Mouse (Mus musculus) cerebral cortex, adult 2 months (tissue): Measurements from ENCODE around the gene Elovl5.

Experiments used
- WGBS: fragments of 180-500 bp; shearing (Covaris S2); methylation state at CpG from one replicate; pipeline ENCODE4 v1.1.7; 2018; 5-methylcytosine and 5-hydroxymethylcytosine counted together

The Elovl5 gene

DNA sequence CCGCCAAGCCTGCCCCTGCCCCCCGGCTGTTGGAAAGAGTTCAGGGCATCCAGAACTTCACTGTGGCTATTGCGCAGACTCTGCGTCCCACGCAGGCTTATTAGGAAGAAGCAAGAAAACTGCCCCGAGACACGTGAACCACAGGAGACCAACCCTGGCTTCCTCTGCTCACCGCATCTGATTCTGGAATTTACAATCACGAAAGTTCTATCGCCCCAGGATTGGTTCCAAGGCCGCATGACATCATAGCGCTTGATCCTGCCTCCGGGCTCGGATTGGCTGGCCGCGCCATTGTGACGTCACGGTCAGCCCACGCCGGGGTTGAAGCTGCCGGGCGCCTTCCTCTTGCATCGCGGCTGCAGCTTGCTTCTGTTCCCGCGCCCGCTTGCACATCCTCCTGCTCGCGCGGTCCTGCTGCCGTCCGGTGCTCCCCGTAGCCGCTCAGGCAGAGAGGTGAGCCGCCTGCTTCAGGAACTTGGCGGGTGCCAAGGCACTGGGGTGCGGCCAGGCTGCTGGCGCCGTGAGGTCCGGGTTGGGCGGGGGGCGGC is at the start of gene Elovl5:
Elovl5 (plus strand) TSS at position 291 of the 548 bp plus-strand sequence.
- under 1% methylated on average over 41 of the region's 42 CpGs for WGBS

DNA sequence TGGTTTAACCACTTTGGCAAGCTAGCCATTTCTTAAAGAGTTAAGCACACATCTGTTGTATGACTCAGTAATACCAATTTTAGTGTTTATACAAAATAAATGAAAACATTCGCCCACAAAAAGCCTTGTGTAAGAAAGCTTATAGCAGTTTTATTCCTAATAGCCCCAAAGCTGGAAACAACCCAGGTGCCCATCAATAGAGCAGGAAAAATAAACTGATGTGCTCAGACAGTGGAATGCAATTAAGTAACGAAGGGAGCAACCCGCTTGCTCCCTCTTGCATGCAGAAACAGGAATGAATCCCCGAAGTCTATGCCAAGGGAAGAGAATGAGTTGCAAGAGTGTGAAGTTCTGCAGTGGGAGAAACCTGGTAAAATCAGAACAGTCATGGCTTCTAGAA is 25.7 kb upstream of the Elovl5 start:
- WGBS = 38% methylated on average over 4 of the region's 4 CpGs

DNA sequence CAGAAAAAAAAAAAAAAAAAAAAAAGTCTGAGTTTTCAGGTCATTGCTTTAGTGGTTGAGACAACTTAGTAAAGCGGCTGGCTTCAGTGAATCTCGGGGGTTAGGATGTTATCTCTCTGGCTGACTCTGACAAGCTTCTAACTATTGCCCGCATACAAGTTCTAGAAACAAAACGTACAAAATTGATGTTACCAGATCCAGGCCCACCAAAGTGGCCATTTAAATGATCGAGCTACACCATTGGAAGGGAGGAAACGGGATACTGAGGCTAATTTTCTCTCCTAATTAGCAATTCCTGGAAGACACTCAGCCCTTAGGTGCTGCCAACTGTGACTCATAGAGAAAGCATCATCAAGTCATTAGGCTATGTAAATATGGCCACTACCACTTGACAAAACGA is 18.6 kb upstream of the Elovl5 start:
- 66% methylated on average over 7 of the region's 7 CpGs for WGBS

DNA sequence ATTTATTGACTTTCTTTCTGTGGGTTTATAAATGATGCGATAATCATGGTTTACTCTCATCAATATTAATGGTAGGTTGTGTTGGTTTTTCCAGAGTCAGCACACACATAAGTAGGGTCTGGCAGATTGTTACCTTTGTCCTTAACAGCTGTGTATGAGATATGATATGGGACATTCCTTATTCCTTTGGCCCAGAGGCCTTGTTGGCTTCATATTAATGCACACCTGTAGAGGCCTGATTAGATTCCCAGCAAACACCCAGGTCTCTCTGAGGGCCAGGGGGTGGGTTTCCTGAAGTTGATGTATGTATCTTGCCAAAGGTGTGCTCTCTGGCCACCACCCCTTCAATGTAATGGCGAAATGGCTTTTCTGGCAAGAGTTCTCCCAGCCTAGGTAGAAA is 13.0 kb upstream of the Elovl5 start:
- 98% methylated on average over 2 of the region's 2 CpGs for WGBS

DNA sequence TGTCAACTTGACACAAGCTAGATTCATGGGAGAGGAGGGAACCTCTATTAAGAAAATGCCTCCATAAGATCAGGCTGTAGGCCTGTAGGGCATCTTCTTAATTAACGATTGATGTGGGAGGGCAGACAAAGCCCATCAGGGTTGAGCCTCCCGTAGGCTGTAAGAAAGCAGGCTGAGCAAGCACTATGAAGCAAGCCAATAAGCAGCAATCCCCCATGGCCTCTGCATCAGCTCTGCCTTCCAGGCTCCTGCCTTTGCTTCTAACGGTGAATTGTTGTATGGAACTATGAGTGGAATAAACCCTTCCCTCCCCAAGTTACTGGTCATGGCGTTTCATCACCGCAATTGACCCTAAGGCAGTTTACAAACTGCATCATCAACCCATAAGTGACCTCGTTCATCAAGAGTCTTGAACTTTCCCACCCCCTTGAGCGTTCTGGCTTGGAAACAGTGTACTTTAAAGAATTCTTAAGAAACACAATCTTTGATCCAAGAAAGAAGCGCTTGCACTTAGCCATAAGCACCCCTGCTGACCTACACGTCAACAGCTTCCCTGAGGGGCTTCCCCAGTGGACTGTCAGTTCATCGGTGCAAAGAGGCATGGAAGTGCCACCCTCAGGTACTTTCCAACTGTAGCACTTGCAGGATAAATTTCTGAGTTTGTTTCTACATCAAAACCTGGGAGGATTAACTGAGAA is 7.4 kb upstream of the Elovl5 start:
- 37% methylated on average over 10 of the region's 10 CpGs for WGBS

DNA sequence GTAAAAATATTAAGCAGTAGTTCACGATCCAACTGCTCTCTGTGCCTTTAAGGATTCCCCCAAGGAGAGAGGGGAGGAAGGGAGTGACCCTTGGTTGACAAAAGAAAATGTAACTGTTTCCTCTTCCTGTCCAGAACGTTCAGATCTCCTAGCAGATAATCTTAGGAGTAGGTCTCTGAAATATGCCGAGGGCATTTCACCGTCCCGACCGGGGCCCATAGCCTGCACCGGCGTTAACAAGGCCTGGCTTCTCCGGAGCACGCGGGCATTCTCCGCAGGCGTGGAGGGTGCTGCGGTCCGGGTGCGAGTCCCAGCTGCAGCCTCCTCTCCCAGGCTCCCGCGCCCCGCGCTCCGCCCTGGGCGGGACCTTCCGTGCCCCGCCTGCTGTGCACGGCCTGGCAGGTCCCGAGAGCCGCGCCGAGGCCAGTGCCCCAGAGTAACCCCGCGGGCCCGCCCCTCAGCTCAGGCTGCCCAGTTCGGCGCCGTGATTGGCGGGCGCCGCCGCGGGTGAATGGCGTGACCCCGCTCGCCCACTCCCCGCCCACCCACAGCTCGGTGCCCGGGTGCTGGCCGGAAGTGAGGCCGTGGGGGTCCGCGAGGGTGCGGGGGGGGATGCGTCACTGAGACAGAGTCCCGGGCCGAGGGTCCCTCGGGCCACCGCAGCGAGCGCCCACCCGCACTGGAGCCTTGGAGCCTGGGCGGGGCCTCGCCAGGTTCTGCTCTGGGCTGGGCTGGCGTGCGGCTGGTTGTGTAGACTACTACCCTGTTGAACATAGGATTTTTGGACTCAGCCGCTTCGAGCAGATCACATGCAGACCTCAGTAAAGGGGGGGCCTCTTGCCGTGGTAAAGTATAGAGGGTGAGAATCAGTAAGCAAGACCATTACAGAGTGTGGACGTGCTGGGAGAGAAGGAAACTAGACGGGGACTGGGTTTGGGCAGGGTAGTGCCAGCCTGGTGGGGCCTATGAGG is 6.6 kb upstream of the Elovl5 start:
- 1% methylated on average over 68 of the region's 68 CpGs for WGBS

DNA sequence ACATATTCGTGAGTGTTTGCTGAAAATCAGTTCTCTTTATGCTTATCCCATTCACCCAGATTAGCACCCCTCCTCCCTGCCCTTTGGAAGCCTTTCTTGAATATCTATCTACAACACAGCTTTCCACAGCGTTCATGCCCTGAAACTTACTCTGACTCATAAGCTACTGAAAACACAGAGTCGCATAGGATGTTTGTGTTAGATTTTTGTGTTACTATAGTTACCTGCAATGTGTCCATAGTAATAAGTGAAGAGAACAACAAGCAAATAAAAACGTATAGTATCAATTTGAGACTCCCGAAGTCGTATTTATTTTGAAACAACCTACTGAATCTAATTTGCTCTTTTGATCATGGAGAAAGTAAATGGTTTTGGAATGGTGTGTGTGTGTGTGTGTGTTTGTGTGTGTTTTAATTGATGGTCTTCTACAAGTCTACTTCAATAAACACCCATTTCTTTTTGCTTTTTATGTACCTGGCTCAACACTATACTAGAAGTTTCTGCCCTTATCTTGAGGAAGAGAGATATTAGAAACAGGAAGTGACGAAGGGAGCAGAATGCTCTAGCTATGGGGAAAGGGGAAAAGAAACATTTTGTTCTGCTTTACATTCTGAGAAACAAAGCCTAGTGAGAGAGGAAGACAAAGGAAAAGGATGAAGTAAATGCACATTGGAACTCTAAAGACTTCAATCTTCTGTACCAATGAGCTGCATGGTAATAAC is 5.5 kb upstream of the Elovl5 start:
- WGBS = 39% methylated on average over 7 of the region's 7 CpGs

DNA sequence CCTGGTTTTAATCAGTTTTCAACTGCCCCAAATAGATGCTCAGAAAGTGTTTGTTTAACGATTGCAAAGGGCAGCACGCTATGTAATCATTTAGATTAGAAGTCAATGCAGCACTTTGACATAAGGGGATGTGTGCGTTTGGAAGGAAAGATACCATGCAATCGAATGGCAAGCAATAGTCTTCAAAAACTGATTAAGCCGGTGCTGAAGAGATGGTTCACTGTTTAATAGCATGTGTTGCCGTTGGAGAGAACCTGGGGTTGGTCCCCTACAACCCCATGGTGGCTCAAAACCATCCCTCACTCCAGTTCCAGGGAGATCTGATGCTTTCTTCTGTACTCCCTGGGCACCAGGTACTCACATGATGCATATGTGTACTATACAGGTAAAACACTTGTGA is 4.9 kb upstream of the Elovl5 start:
- WGBS = 90% methylated on average over 6 of the region's 6 CpGs

DNA sequence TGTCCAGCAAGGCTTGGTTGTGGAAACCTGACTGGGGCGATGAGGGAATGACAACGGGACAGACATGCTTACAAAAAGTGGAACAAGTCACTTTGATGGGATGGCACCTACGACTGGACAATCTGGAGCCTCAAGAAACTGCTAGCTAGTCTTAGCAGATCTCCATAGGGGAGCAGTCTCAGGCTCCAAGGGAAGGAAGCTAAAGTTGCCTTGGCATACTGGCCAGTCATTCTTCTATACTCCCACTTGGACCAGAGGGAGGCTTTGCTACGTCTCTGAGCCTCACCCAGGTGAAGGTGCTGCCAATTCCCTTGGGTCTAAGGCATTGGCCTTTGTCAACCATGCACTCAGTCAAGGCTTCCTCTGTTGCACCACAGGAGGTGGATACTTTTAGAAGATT is 2.5 kb upstream of the Elovl5 start:
- 72% methylated on average over 4 of the region's 4 CpGs for WGBS

DNA sequence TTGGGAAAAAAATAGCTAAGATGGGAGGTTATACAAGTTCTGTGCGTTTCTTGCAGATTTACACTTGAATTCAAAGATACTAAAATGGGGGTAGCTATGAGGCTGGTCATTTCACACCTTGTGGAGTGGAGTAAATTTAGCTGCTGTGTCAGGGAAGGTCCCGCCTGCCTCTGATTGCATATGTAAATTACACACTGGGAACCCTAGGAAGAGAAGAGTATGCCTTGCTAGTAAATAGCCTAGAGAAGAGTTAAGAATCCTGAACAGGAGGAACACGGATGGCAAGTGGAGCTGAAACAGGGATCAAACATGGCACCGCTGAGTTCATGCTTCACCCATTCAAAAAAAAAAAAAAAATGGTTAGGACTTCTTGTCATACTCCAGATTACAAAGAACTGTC is 1.4 kb upstream of the Elovl5 start:
- WGBS = 77% methylated on average over 4 of the region's 4 CpGs

DNA sequence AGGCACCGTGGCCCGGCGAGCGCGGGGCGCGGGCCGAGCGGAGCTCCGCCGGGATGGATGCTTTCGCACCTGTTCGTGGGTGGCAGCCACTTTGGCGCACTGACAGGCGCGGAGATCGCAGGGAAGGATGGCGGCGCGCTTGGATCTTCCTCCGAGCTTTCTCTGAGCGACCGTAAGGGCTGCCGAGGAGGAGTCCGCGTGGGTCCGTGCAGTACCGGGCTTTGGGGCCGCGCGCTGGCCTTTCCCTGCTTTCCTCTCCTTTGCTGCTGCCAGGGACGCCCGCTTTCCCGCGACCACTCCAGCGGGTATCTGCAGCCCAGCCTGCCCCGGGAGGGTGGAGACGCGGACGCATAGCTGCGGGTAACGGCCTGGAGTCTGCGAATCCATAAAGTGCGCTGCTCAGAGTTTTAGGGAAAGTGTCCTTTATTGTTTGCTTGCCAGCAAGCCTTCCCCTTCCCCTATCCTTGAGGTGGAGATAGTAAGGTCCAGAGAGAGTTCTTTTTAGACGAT is 513 bp downstream of the Elovl5 start:
- under 1% methylated on average over 45 of the region's 45 CpGs for WGBS

DNA sequence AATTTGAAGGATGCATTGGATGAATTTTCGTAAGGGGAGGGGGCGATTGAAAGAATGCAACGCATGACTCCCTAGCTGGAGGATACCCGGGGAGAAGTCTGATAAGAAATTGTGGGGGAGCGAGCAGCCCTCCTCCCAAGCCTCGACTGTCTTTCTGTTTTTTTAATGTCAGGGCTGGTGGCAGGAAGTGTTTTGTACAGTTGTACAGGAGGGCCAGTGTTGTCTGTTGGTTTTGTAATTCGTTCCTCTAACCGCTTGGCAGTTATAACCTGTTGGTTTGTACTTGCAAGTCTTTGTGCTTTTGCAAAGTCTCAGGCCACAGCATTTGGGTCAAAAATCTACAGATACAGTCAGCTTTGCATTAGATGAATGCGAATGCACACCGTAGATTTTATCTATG is 1.0 kb downstream of the Elovl5 start:
- WGBS = 12% methylated on average over 10 of the region's 10 CpGs

DNA sequence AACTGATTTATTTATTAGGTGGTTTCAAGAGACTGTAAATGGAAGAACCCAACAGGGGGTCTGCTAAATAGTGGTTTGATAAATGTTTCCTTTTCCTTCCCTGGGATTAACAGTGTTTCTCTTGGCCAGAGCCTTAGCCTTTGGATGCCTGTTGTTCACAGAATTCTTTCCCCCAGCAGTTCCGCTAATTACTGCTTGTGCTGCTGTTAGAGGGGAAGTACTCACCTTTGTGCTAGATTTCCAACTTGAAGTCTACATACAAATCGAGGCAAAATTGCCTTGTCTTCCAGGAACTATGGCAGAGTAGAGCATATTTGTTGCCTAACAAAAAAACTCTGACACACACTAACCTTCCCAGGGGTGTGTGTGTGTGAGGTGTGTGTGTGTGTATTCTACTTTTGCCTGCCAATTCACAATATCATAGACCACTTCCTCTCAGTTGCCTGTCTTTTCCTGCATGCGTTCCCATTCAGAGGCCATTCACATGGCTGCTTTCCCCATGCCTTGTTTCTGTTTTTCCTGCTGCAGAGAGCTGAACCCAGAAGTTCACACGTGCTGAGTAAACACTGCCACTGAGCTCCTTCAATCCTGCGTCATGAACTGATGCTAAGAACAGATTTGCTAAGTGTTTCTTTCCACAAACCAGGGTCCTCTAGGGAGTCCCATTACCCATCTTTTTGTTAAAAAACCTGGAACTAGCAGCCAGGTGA is 2.0 kb downstream of the Elovl5 start:
- WGBS = 63% methylated on average over 5 of the region's 5 CpGs

DNA sequence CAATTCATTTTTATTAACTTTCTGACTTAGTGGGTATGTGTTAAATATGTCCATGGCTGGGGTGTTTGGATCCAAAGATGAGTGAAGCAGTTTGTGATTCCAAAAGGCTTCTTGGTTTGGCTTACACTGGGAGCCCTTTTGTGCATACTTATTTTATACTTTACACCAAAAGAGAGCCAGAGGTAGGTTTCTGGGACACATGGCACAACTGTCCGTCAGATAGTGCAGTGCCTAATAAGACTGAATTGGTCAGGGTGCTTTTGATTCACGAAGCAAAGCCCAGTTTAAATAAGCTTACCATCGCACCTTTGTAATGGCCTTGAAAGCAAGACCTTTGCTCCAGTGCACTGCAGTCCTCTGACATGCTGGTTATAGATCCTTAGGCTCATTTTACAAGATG is 3.3 kb downstream of the Elovl5 start:
- 76% methylated on average over 3 of the region's 3 CpGs for WGBS

DNA sequence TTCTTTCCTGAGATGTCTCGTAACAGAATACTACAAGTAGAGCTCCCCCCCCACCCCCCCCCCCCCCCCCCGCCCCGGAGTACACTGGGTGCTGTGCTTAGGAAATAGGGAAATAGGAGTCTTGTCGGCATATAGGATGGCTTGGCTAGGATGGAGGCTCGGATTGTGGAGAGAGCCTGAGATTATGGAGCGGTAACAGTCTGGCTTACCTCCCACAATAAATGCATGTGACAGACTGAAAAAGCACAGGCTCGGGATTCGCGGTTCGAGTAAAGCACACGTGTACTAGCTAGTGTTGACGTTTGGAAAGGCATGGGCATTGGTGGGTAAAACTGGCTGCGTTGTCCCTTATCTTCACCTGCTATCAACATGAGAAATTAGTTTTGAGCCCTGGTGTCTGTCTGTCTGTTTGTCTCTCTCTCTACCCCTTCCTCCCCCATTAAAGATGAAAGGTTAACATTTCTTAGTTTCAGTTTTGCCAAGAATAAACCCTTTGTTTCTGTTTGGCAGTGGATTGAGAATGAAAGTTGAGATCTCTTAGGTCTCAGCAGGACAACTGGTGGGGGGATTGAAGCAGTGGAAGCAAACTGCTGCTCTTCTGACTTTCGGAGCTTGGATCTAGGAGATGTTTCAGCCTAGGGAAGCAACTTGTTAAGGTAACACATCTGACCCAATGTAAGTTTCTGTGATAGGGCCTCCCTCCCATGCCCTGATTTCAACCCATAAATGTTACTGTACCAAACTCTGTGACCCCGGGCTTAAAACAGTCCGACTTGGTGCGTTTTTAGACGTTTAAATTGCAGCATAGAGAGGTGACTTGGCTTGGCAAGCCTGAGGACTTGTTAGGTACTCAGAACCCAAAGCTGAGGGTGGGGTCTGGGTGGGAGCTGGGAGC is 4.4 kb downstream of the Elovl5 start:
- 35% methylated on average over 16 of the region's 18 CpGs for WGBS

DNA sequence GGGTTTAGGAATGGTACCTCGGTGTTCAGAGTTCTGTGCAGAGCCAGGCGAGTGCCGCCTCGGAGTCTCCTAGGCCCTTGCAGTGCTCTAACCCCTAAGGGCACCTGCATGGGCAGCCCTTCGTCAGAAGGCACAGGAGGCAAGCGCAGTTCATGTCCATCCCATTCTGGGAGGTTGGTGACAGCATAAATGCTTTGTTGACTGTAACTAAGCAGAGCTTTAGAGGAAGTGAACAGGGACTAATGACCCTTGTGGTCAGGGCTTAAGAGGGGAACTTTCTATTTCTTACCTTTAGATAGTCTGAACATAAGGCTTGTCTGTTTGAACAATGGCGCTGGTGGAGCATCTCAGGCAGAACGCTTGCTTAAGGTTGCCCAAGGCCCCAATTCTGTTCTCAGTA is 6.6 kb downstream of the Elovl5 start:
- WGBS = 87% methylated on average over 8 of the region's 8 CpGs

DNA sequence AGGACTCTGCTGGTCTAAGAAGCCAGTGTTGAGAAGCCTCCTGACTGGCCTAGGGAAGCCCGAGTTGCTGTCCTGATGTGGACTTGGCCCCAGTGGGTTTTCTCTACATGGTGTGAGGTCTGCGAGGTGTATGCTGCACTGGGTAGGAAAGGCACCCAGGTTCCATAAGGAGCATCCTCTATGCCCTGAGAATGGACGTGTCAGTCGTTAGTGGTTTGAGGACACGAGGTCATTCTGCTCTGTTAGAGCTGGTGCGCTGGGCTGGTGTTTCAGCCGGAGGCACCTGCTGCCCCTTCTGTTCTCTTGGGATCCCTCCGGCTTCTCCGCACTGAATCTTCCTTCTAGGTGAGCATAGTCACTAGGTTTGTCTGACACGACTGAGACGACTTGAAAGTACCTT is 7.0 kb downstream of the Elovl5 start:
- WGBS = 82% methylated on average over 11 of the region's 11 CpGs

DNA sequence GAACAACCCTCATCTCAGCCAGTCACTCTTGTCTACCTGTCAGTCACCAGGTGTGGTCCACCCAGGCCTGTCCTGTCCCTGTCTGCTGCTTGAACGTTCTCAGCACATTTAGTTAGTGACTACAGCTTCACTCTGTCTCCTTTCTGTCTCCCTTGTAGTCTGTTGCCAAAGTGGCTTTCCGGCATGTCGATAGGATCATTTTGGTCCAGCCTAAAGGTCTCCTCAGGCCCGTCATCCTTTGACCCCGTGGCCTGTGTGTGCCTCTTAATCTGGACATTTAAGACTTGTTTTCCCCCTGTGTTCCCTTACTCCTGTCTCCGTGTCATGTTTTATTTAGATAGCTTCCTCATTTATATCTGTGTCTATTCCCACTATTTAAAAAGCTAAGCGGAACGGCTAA is 9.0 kb downstream of the Elovl5 start:
- 92% methylated on average over 8 of the region's 8 CpGs for WGBS

DNA sequence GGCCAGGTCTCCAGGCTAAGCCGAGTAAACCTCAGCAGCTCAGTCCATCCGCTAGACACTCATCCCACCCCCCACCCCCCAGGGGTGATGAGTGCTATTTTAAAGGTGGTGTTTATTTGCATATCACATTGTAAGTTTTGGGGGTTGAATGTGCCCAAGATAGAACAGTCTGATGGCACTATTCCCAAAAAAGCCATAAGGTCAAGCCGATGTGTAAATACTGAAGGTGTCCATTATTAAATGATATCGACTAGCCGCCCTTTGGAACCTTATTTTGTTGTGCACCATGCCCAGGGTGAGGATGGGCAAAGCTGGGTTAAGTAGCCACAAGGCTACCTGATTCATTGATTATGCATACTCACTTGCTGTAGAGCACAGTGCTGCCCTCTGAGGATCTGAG is 9.7 kb downstream of the Elovl5 start:
- 87% methylated on average over 5 of the region's 5 CpGs for WGBS

DNA sequence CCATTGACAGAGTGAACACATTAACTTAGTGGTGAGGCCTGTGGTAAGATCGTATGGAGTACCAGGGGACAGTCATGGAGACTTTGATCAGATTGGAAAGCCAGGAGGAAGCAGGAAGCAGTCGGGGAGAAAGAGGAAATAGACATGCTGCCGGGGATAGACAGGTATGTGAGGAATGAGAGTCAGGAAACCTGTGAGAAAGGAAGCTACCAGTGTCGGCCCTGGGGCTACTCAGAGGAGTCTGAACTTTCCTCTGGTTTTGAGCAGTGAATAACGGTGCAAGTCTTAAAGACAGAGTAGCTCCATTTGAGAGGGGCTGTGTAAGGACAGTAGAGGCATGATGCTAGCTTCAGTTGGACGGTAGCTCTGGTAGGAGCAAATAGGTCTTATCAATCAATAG is 10.3 kb downstream of the Elovl5 start:
- 77% methylated on average over 6 of the region's 6 CpGs for WGBS
